Mouse (Mus musculus): ENCODE data around the gene Fkbp8.

DNA sequence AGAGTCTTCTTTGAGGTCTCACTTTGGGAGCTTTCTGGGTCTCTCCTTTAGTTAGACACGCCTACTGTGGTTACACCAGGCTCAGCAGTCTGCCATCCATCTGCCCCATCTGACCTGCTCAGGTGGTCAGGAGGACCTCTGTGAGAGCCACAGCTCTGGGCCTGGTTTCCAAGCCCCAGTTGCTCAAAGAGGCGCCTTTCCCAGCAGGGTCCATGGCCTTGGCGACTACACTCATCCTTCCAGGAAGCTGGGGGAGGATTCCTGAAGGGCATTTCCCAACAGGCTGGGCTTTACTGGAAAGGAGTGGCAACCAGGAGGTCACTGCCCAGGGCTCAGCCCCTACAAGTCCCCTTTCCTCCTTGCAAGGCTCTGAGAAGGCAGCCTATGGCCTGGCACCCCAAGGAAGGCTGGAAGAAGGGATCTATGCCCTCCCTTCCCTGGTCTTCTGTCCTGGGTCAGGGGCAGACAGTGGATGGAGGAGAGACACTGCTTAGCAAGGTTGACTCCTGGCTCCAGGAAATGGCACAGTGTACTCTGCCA is 37.2 kb downstream of the Fkbp8 start:
- no peak for TF ChIP-seq CTCF (conservative IDR thresholded peaks at IDR 0.05; ENCODE audit: insufficient read depth, insufficient read length, low read depth, low read length)
- no peak for TF ChIP-seq POLR2A (IDR thresholded peaks at IDR 0.05; ENCODE audit: low read depth, low read length)

All from kidney, adult 2 months (tissue).